Mouse (Mus musculus): ENCODE data around the gene Zfp335.

Gene Zfp335

GRCm38 (mm10) chr2:164924100-164924857, 12.7 kb upstream of the Zfp335 start:
- in situ Hi-C loops (cut with MseI, MboI) = no loop called here

- in situ Hi-C loops (cut with MseI, MboI) = no loop called here
Observed at GRCm38 (mm10) chr2:164923291-164923690, 11.7 kb upstream of the Zfp335 start.

GRCm38 (mm10) chr2:164921984-164922383, 10.4 kb upstream of the Zfp335 start:
- in situ Hi-C loops (cut with MseI, MboI) = no loop called here

- in situ Hi-C loops (cut with MseI, MboI) = no loop called here
Observed at GRCm38 (mm10) chr2:164918325-164918724, 6.8 kb upstream of the Zfp335 start.

- in situ Hi-C loops (cut with MseI, MboI) = no loop called here
Observed at GRCm38 (mm10) chr2:164917371-164917770, 5.8 kb upstream of the Zfp335 start.

- in situ Hi-C loops (cut with MseI, MboI) = no loop called here
Observed at GRCm38 (mm10) chr2:164916820-164917219, 5.3 kb upstream of the Zfp335 start.

- in situ Hi-C loops (cut with MseI, MboI) = no loop called here
Observed at GRCm38 (mm10) chr2:164913428-164913786, 1.9 kb upstream of the Zfp335 start.

- in situ Hi-C loops (cut with MseI, MboI) = no loop called here
Observed at GRCm38 (mm10) chr2:164912749-164913427, 1.3 kb upstream of the Zfp335 start.

- in situ Hi-C loops (cut with MseI, MboI) = no loop called here
Observed at GRCm38 (mm10) chr2:164912151-164912550, 594 bp upstream of the Zfp335 start.

GRCm38 (mm10) chr2:164910360-164911061, 1.0 kb downstream of the Zfp335 start:
- in situ Hi-C loops (cut with MseI, MboI) = no loop called here

GRCm38 (mm10) chr2:164909542-164909941, 2.0 kb downstream of the Zfp335 start:
- in situ Hi-C loops (cut with MseI, MboI) = no loop called here

- in situ Hi-C loops (cut with MseI, MboI) = no loop called here
Observed at GRCm38 (mm10) chr2:164909100-164909499, 2.5 kb downstream of the Zfp335 start.

GRCm38 (mm10) chr2:164908011-164908410, 3.5 kb downstream of the Zfp335 start:
- in situ Hi-C loops (cut with MseI, MboI) = no loop called here

GRCm38 (mm10) chr2:164907511-164907910, 4.0 kb downstream of the Zfp335 start:
- in situ Hi-C loops (cut with MseI, MboI) = no loop called here

GRCm38 (mm10) chr2:164906071-164906470, 5.5 kb downstream of the Zfp335 start:
- in situ Hi-C loops (cut with MseI, MboI) = no loop called here

GRCm38 (mm10) chr2:164903496-164903895, 8.1 kb downstream of the Zfp335 start:
- in situ Hi-C loops (cut with MseI, MboI) = no loop called here

- in situ Hi-C loops (cut with MseI, MboI) = no loop called here
Observed at GRCm38 (mm10) chr2:164901380-164901779, 10.2 kb downstream of the Zfp335 start.

GRCm38 (mm10) chr2:164899723-164900459, 11.7 kb downstream of the Zfp335 start:
- in situ Hi-C loops (cut with MseI, MboI) = no loop called here

GRCm38 (mm10) chr2:164899034-164899433, 12.5 kb downstream of the Zfp335 start:
- in situ Hi-C loops (cut with MseI, MboI) = no loop called here

- in situ Hi-C loops (cut with MseI, MboI) = no loop called here
Observed at GRCm38 (mm10) chr2:164898008-164898407, 13.5 kb downstream of the Zfp335 start.

- in situ Hi-C loops (cut with MseI, MboI) = no loop called here
Observed at GRCm38 (mm10) chr2:164895885-164896284, 15.7 kb downstream of the Zfp335 start.

GRCm38 (mm10) chr2:164894644-164895043, 16.9 kb downstream of the Zfp335 start:
- in situ Hi-C loops (cut with MseI, MboI) = no loop called here

Data from mouse trophoblast stem cell (cell line).